Mouse (Mus musculus) right cerebral cortex, postnatal 36 days (tissue): ENCODE data around the gene Pdcl3.
"Not testable (repeated sequence)": the region's sequence is repeated elsewhere in the genome, so short reads cannot be mapped to it uniquely, and the experiment has no call there.

Experiments used
- DNase-seq, 2 experiments: peaks; one replicate each; pipeline ENCODE4 v3.0.0; 2022; ENCODE audit warnings: low spot score in 2 of 2, mixed read lengths in 1 of 2

Gene Pdcl3

DNA sequence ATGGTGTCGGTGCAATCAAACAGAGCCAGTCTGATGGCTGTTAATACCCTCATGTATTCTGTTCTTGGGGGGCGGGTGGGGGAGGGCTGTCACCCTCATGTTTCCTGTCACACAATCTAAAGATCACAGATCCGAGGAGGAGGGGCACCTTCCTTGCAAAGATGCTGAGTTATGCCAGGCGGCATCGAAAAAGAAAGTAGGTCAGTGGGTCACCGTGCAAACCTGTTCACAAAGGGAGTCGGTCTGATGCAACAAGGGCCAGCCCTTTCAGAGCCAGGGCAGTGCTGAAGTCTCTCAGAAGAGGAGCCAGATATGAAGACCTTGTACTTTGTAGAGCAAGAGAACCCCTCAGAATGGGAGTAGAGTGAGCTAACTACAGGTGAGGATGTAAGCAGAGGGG, 39.7 kb downstream of the Pdcl3 start:
- DNase-seq = no peak

DNA sequence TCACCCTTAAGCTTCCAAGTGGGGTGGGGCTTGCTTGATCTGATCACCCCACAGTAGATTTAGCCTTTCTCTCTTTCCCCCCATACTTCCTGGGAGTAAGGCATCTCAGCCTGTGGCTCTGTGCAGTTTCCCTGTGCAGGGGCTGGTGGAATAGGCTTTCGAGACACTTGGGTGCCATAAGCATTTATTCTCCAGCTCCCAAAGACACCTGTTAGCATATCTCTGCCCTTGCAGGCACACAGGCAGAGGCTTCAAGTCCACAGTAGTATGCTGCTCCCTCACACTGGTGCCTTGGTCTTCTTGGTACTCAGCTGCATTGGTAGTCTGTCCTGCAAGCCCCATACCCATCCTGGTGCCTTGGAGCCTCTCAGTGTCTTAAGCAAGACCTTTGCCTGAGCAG, 40.4 kb downstream of the Pdcl3 start:
- no peak for DNase-seq

DNA sequence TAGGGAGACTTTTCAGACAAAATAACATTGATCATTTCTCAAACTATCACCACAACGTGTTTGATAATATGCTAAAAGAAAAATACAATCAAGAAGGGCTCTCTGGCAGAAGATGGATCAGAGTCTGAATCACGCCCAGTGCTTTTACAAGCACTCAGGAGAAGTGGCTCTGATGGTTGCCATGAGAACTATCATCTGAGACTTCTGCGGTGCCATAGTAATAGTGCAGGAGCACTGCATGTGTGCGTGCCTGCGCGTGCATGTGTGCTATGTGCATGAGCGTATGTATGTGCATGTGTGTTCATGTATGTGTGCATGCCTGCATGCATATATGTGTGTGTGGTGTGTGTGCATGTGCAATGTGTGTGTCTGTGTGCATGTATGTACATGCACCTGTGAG, 43.8 kb downstream of the Pdcl3 start:
- DNase-seq = peak in 1 of 2 experiments; percentile 15

DNA sequence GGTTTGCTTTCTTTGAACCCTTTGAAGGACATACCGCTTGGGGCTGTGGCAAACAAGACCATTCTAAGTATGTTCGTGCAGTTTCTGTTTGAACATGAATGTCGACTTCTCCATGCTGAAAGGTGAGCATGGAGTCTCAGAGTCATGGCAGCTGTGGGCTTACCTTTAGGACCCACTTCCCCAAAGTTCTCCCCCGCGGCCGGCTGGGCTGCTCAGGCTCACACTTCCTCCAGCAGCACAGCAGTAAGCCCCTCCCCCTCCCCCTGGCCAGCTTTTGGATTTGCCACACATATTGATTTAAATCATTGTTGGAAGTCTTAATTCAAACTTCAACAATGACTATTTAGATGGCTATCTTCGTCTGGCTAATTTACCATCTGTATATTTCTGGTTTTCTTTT, 44.7 kb downstream of the Pdcl3 start:
- no peak for DNase-seq

DNA sequence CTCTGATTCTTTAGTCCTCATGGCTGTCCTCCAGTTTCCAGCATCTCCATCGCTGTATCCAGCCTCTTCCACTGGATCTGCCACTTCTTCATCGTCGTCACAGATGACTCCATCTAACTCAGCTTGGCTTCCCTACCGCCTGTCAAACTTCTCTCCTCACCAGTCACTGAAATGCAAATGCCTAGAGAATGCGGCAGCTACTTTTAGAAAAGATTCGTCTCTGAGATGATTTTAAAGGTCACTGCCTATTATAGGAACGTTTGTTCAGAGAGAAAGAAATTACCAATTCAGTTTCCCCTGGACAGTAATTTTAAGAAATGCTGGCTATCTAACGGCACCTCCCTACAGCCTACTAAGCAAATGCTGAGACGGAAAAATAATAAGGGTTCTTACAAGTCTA, 50.4 kb downstream of the Pdcl3 start:
- no peak for DNase-seq

DNA sequence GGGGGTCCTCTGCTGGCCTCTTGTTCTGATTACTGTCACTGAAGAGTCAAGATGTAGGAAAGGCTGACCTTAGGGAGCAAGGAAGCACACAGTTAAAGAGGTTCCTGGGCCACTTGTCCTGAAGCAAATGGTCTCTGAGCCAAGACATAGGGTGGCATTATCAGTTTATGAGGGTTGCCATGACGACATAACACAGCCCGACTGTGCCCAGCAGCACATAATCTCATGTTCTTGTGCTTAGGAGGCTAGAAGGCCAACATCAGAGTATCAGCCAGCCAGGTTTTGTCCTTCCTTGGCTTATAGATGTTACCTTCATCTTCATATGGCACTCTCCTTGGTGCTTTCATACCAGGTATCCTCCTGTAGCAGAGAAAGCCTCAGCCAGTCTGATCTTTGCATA, 56.8 kb downstream of the Pdcl3 start:
- DNase-seq = no peak

DNA sequence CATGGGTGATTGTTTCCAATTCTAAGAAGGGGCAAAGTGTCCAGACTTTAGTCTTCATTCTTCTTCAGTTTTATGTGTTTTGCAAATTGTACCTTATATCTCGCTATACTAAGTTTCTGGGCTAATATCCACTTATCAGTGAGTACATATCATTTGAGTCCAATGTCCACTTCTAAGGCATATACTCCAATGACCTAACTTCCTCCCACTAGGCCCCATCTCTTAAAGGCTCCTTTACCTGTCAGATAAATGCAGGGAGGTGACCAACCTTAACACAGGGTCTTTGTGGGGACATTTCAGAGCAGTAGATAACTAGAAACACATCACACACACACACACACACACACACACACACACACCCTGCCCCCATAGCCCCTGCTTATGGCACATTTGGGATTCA, 59.0 kb downstream of the Pdcl3 start:
- DNase-seq = not testable (repeated sequence)

DNA sequence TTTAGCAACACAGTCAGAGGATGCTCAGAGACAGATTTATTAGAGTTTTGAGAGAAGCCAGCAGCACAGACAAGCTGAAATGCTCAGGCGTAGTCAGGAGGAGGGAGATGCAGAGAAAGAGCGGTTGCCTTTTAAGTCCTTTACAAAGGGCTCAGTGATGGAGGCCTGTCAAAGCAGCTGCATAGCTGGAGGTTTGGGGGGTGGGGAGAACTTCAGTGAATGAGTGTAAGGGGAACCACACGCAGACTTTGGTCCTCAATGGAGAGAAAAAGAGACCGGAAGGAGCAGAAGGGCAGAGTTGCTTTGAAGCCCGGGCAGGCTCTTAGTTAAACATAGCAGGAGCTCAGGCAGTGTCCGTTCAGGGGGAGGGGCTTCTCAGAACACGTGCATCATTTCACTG, 61.3 kb downstream of the Pdcl3 start:
- no peak for DNase-seq
